Mouse (Mus musculus): ENCODE measurements around the gene Poln.
A peak's percentile ranks its signal among the peaks of the same experiment; 100 is the strongest.

The Poln gene

DNA sequence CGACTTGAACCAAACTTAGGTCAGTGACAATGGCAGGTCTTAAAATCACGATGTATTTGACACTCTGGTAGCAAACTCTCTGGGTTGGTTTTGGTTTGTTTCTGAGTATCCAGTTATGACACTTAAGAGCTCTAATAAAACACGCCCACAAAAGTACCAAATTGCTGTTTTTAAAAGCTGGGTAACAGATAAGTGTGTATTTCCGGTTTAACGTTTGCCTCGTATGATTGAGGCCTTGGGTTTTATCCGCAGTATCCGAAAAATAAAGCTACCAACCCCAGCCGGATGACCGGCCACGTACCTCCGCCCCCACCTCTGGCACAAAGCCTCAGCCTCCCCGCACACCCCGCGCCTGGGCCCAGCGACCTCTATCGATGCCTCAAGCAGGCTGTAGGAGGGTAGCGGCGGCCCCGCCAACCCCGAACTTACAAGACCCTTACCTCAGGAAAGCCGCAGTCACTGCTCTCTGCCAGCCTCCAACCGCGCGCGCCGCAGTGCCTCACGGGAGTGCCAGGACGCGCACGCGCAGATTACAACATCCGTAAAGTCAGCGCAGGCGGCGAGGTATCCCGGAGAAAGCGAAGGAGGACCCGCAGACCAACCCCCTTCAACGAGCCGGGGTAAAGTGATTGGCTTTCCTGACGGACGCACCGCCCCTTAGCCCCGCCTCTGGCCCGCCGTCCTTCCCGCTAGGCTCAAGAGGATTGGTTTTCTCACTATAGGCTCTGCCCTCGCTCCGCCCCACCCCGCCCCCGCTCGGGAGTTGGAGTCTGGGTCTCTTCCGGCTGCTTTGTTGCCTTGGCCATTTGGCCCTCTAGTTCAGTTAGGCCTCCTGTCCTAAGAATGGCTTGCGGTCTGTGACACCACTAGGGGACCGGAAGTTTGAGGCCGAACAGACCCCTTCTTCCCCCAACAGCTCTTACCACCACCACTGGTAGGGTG lies at the start of gene Poln, which contains the start of gene Haus3:
TSS of gene Poln (minus strand) at position 499 of the 942 bp plus-strand sequence.
TSS of gene Haus3 (minus strand) at position 578 of the 942 bp plus-strand sequence.
- DNase-seq: peak; percentile 97

DNA sequence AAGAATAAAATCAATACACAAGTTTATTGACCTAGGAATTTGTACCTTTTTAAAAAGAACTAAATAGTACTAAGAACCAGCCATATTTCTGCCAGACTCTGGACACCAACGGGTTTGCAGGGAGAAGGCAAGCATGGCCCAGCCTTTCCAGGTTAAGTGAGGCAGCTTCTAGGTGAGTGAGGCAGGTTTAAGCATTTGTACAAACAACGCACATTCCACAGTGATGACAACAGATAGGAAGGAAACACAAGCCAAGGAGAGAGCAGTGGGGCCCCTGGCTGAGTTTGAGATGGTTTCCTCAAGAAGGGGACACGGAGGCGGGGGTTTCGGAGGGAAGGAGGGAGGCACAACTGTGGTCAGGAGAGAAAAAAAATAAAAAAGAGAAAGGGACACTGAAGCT lies 49.4 kb upstream of the Poln start:
- no peak for DNase-seq

DNA sequence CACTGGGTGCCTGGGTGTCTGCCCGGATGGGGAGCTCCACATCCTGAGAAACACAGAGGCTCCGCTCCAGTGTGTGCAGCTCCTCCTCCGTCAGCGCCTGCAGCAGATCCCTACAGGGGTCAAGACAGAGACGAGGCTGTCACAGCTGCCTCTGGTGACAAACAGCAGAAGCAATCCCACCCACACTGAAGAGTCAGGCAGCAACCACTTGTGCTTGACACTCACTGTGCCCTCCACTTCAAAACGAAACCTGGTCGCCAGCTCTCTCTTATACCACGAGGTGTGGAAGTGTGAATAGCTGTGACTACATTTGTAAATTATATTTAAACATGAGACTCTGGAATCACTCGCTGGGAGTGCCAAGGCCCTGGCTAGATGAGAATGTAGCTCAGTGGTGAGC lies 48.5 kb upstream of the Poln start:
- no peak for DNase-seq

DNA sequence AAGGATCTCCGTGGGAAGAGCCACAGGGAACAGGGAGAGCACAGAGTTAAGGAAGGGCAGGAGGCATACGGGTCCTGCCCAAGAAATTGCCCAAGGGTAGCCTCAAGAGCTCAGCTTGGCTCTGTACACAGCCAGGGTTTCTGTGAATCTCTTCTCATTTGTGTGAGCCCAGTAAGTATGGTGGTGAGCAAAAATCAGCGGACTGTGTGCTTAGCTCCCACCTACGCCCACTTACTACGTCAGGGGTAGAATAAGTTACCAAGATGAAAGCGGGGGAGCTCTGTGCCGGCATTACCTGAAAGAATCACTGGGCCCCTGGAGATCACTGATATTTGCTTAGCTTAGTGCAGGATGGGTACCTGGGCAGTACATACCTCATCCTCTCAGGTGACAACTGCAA lies 46.8 kb upstream of the Poln start:
- no peak for DNase-seq

- no peak for DNase-seq
Observed at GRCm38 (mm10) chr5:34213659-34214058, 44.4 kb upstream of the Poln start.

GRCm38 (mm10) chr5:34210279-34210678 lies 41.0 kb upstream of the Poln start:
- peak; percentile 59 for DNase-seq

- DNase-seq: no peak
Observed at GRCm38 (mm10) chr5:34207503-34207902, 38.3 kb upstream of the Poln start.

- DNase-seq: no peak
Observed at GRCm38 (mm10) chr5:34205788-34206187, 36.5 kb upstream of the Poln start.

DNA sequence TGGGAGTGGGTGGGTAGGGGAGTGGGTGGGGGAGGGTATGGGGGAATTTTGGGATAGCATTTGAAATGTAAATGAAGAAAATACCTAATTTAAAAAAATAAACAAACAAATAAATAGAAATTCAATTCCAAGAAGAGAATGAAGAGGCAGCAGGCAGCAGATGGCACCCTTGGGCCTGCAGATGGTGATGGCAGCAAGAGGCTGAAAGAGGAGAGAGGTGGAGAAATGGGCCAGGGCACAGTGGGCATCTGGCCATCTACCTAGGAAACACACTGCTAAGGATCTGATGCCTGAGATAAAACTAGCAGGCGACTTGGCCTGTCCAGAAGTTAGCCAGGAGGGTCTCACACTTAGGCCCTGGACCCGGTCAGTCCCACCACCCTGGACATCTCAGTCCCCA lies 35.7 kb upstream of the Poln start:
- no peak for DNase-seq

GRCm38 (mm10) chr5:34202006-34202405 lies 32.8 kb upstream of the Poln start:
- DNase-seq: no peak

GRCm38 (mm10) chr5:34201396-34201795 lies 32.1 kb upstream of the Poln start:
- DNase-seq: no peak

GRCm38 (mm10) chr5:34198615-34199014 lies 29.4 kb upstream of the Poln start:
- no peak for DNase-seq

DNA sequence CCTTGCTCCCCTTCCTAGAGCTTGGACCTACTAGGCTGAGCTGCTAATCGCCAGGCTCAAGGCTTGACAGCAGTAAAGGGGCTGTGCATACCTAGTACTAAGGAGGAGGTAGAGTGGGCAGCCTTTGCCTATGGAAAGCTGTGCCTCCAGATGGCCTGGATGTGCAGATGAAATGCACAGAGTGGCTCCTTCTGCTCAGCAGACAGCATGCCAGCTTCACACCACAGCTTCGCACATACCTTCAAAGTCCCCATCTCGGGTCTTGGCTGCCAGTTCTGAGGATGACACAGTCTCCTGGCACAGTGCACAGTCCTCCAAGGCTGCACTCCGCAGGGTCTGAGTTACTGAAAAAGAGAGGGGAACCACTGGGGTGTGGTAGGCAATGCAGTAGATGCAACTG lies 28.0 kb upstream of the Poln start:
- DNase-seq: peak; percentile 82

GRCm38 (mm10) chr5:34196423-34196822 lies 27.2 kb upstream of the Poln start:
- DNase-seq: no peak

GRCm38 (mm10) chr5:34195786-34196185 lies 26.5 kb upstream of the Poln start:
- no peak for DNase-seq

- peak; percentile 47 for DNase-seq
Observed at GRCm38 (mm10) chr5:34194975-34195662, 25.9 kb upstream of the Poln start.

GRCm38 (mm10) chr5:34194426-34194825 lies 25.2 kb upstream of the Poln start:
- DNase-seq: no peak

DNA sequence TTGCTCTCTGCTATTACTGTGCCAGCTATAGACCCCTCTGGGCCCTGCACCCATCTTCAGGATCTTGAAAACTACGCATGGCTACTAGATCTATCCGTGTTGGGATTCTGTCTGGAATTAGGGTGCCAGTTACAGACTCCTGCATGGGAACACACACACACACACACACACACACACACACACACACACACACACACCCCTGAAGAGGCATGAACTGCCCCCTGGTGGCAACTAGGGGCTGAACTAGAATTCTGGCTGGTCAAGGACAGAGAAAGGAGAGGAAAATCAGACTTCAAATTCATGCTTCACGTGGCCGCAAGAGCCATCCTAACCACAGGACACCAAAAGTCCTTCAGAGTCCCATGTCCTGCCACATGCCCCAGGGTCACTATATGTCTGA lies 22.6 kb upstream of the Poln start:
- DNase-seq: no peak

DNA sequence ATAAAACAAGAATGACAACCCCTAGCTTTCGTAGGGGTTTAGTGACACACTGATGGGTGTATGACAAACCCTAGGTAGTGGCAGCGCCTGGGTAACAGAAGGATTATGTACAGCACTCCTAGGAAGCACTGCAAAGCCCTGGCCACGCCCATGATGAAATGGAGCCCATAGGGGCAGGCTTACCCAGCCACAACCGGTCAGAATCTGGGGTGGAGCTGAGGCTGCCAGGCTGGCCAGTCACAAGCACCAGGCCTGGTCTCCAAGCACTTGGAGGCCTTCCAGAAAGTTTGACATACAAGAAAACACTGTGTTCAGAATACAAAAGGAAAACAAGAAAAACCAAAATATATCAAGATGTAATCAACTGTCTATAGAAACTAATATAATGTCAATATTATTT lies 21.8 kb upstream of the Poln start:
- DNase-seq: no peak

GRCm38 (mm10) chr5:34189521-34189920 lies 20.3 kb upstream of the Poln start:
- DNase-seq: no peak

GRCm38 (mm10) chr5:34188856-34189255 lies 19.6 kb upstream of the Poln start:
- no peak for DNase-seq

- DNase-seq: peak; percentile 98
Observed at GRCm38 (mm10) chr5:34187601-34188316, 18.5 kb upstream of the Poln start, which contains the start of gene Mxd4. Gene Mxd4 (minus strand): TSS chr5:34187720.

- peak; percentile 53 for DNase-seq
Observed at GRCm38 (mm10) chr5:34186961-34187391, 17.7 kb upstream of the Poln start.

Data from right cerebral cortex, postnatal 25 days (tissue).